Mouse (Mus musculus) left cerebral cortex, postnatal 25 days (tissue): ENCODE data around the gene Hirip3. TPM values are rescaled to one million over a fixed set of nuclear protein-coding genes. Genes with fewer than 3 reads are reported as not detected.

Experiments
- DNase-seq, 2 experiments: peaks; one replicate each; pipeline ENCODE4 v3.0.0; 2022; ENCODE audit warnings: low spot score in 2 of 2, mixed read lengths in 1 of 2
- intact Hi-C: fragments of 180-260 bp; cut with DNase I; formaldehyde crosslinking; loops from one replicate; pipeline ENCODE4 v1.15.1; 2025
- total RNA-seq, 2 experiments: library from RNA; stranded (reverse); gene quantifications; 2 replicates each; pipeline ENCODE4 v1.2.3; 2021

Hirip3 gene
- total RNA-seq, 2 experiments from 2014 or later = 25.5 to 35.0 TPM

DNA sequence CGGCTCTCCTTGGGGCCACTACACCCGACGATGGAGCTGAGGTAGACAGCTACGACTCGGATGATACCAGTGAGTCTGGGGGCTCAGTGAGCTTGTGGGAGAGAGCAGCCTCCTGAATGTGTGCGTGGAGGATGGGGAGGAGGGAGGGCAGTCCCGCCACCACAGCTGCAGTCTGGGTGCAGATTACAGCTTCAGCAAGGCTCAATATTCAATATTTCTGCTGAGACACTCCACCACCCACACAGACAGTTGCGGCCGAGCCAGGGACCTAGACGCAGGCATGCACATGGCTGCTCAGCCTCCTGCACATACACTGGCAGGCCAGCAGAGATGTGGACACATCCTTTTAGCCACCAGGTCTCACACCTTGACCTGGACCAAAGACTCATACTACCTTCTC, 13.0 kb upstream of the Hirip3 start:
- intact Hi-C loops = no loop called here
- peak; percentile 63 to 71 for DNase-seq

DNA sequence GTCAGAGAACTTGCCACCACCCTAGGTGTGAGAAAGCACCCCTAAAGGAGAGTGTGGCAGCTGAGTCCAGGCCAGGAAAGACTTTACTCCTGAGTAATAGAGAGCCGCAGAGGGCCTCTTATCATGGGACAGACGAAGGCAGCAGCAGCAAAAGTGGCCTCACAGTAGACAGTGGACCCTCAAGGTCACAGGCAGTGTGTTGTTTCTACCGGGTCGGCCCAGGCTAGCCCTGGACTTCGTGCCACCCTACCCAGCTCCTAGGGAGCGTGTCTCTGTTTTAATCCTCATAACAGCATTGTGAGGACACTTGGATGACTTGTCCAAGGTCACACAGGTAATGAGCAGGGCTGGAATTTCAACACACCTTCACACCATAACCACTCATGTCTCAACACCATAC, 11.6 kb upstream of the Hirip3 start:
- DNase-seq = no peak
- intact Hi-C loops = no loop called here

DNA sequence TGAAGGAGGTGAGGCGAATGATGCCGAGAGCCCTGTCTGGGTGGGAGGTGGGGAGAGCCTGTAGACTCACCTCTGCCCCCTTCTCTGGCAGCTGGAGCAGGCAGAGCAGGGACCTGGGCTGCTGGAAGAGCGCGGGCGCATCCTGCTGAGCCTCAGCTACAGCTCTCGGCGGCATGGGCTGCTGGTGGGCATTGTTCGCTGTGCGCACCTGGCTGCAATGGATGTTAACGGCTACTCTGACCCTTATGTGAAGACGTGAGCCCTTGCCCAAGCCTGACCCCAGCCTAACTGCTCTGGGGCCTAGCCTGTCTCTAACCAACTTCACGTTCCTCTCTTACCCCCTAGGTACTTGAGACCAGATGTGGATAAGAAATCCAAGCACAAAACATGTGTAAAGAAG, 10.6 kb upstream of the Hirip3 start:
- intact Hi-C loops = no loop called here
- no peak for DNase-seq

DNA sequence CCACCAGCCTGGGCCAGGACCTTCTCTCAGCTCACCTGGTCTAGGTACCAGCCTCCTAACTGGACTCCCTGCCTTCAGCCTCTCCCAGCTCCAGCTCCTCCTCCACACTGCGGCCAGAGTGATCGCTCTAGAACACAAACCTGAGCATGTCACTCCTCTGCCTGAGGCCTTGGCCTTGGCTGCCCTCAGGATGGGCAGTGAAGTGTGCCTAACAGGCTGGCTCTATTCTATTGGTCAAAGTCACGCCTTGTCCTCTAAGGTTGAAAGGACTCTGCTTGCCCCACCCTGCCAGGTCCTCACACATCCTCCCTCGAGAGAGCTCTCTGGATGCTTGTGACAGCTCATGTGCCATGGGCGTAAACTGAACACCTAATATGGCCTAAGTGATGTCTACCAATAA, 8.3 kb upstream of the Hirip3 start:
- DNase-seq = no peak
- intact Hi-C loops = no loop called here

DNA sequence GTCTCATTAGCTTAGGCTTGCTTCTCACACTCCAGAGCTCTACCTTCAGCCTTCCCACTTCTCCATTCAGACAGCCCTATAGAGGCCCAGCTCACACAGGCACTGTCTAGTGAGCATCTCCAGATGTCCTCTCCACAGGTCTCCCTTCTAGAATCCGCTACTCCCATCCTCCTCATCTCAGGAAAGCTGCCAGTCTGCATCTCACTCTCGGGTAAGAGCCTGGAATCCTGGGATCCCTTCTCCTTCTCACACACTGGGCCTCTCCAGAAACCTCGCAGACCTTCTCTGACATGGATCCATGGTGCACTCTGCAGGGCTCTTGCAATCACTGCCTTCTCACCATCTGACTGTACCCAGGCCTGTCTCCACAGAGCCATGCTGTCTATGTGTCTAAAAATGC, 6.1 kb upstream of the Hirip3 start:
- no peak for DNase-seq
- intact Hi-C loops = no loop called here

DNA sequence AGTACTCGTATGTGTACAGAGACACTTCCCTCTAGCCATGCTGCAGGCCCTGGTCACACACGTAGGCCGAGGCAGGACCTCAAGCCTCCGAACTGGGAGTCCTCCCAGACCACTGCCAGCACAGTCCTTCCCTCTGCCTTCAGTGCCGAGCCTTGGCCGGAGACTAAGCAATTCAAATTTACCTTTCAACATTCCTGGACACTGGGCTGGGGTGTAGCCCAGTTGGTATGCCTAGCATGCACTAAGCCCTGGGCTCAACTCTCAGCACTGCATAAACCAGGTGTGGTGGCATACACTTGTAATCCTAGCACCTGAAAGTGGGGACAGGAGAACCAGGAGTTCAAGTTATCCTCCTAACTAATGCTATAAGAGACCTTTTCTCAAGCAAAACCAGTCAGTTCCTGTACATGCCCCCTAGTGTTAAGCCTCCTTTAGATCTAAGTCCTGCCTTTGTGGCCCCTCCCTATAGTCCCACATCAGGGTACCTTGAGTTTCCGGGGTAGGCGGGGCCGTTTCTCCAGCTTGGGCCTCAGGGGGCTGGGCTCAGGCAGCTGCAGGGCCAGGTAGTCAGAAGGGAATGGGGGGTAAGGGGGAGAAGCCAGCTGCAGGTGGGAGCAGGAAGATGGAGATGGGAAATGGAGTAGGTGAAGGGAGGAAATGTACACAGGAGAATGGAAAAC, 4.9 kb upstream of the Hirip3 start:
- intact Hi-C loops = no loop called here
- no peak for DNase-seq

DNA sequence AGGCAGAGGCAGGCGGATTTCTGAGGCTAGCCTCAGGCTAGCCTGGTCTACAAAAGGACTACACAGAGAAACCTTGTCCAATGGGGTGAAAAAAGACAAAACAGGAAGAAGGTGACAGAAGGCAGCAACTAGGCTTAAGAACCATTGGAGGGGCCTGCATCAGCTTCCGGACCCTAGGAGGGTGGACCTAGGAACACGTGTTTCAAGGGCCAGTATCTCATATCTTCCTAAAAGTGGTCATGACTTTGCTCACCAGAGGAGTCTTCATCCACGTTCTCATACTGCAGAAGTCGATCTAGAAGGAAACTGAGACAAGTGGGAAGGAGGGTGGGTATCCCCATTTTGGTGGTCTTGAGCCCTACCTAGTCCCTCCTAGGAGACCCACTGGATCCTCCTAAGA, 785 bp upstream of the Hirip3 start:
- DNase-seq = no peak
- intact Hi-C loops = loop anchor here (2.0 kb wide), 1 partner anchor 36 kb away; no protein-coding TSS in a partner anchor

DNA sequence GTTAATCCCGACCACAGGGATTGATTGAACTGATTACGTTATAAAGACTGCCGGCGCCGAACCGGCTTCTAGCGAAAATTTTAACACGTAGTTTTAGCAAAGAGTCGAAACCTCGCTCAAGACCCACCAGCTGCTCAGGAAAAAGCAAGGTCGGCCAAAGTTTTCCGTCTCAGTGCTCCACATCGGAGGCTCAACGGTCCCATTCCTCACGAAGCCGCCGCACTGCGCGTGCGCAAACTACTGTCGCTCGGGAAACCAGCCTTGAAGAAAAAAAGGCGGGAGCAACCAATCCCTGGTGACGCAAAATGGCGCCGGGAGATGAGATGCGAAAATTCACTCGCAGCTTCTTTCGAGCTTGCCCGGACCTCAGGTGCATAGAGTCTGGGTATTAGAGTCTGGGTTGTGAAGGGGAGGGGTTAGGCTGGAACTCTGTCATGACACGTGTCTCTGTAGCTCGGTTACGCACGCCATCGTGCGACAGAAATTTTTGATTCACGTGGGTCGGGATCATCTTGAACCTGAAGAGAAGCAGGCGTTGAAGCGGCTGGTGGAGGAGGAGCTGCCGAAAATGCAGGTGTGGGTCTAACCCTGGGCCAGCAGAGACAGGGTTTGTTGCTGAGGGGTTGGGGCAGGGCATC, 494 bp downstream of the Hirip3 start, which contains the start of gene Ino80e:
Gene Ino80e (minus strand): TSS at position 231 of the 638 bp plus-strand sequence.
- intact Hi-C loops = loop anchor here (2.0 kb wide), 1 partner anchor 155 kb away; the partner anchor contains the start of genes Pagr1a and Pagr1b
- peak; percentile 94 to 97 for DNase-seq

DNA sequence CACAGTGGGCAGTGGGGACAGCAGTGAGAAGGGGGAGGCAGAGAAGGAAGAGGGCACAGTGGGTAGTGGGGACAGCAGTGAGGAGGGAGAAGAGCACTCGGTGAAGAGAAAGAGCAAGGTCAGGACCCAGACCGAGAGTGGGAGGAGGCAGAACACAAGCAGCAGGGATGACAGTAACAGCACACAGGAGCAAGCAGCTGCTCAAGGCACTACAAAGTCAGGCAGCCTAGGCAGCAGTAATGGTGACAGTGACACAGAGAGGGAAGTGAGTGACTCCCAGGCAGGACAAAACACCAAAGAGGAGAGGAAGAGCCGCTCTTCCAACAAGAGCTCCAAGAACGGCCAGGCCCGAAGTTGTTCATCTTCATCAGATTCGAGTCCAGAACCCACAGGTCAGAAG, 2.0 kb downstream of the Hirip3 start:
- intact Hi-C loops = loop anchor here (2.0 kb wide), 1 partner anchor 153 kb away; the partner anchor contains the start of genes Pagr1a and Pagr1b
- no peak for DNase-seq

DNA sequence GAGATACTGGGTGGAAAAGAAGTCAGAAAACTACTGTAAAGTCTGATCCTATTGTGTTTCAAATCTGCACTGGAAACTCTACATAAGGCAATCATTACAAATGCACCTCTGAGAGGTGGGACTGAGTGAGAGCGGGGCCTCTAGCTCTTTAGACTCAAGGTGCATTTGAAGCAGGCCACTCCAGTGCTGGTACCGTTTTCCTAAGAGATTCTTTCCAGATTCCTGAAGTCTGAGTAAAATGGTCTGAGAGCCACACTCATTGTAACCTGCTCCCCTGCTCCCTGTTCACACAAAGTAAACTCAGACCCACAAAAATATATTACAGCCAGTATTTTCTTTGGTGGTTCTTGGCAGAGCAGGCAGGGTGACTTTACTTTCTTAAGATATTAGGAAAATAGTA, 5.8 kb downstream of the Hirip3 start:
- DNase-seq = no peak
- intact Hi-C loops = no loop called here

DNA sequence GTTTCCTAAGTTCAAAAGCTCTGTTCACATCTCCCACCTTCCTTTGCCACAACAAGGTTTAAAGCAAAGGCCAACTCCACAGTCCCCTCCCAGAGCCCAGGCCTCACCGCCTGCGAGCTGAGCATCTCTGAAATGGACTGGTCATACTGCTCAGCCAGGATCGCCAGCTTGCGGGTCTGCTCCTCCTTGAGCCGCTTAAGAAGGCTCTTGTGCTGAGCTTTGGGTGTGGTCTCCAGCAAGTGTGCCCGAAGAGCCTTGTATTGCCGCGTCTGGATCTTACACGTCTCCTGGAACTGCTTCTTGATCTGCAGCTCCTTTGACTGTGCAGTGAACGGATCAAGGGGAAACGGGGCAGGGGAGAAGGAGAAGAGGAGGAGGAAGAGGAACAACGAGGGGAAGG, 6.2 kb downstream of the Hirip3 start:
- no peak for DNase-seq
- intact Hi-C loops = no loop called here

DNA sequence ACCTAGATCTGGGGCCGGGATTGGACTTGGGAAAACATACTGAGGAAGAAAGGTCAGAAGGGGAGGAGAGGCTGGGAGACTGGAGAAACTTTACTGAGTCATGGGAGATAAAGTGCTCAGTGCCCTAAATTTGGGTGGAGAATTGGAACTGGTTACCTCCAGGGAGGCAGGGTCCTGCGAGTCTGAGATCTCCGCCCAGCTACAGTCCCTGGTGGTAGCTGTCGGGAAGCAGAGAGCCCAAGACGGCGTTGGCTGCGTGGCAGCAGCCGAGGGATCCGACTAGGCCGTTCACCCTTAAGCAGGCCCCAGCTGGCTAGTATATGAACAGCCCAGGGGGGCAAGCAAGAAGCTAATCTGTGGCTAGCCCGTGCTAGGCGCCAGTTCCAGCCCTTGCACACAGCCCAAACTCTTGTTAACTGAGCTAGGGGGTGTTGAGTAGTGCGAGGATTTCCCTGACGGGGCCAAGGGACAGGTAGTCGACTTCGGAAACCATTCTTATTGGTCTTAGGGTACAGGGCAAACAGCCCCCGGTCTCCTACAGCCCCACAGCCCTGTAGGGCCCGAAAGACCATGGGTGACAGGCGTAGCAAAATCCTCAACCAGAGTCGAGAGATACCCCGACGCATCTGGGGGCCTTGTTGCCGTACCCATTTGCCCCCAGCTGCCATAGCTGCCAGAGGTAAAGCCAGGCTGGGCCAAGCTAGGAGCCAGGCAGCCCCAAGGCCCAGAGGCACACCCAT, 8.2 kb downstream of the Hirip3 start:
- intact Hi-C loops = no loop called here
- no peak for DNase-seq

DNA sequence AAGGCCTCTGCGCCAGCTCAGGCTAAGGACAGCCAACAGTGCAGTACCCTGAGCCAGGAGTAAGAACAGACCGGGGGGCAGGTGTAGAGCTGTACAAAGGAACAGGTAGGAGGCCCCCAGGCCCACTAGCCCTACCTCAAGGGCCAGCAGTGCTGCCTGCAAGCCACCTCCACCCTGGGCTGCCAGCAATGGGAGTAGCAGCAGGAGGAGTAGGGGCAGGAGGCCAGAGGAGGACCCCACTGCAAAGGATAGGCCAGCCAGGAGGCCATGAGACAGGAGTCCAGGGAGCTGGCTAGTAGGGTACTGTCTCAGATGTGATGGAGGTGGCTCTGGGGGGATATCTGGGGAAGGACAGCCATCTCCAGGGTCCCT, 8.7 kb downstream of the Hirip3 start:
- DNase-seq = no peak
- intact Hi-C loops = no loop called here

DNA sequence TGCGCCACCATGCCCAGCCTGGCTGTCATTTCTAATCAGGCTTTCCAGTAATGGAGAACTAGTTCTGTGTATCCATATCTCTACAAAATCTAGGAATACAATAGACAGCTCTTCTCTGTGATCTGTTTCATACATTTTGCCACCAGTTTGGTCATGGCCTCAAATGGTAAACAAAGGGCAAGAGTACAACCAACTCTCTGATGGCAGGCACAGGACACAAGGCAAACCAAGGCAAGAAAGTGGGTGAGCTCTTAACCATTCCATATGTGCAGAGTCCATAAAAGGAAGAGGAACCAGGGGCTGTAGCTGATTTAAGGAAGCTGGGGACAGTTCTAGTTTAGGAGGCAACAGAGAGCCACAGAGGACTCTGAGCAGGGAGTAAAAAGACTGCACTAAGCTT, 15.5 kb downstream of the Hirip3 start:
- no peak for DNase-seq
- intact Hi-C loops = no loop called here

DNA sequence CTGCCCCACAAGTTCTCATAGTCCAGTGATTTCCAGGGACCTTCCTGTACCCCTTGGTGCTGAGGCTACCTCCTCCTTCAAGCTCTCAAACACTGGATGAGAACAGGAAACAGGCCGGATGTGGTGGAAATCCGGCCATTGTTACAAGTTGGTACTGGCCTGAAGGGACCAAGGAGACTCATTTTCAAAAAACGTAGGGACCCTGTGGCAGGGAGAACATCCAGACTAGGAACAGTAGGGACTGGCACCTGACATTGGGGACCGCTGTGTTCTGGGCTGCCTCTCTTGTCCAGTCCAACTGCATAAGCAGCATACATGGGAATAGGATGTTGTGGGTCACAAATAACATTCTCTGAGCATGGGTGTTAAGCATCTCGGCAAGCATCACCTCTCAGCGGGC, 19.3 kb downstream of the Hirip3 start:
- no peak for DNase-seq
- intact Hi-C loops = loop anchor here (5.0 kb wide), 1 partner anchor 71 kb away; the partner anchor contains the start of gene Sez6l2

DNA sequence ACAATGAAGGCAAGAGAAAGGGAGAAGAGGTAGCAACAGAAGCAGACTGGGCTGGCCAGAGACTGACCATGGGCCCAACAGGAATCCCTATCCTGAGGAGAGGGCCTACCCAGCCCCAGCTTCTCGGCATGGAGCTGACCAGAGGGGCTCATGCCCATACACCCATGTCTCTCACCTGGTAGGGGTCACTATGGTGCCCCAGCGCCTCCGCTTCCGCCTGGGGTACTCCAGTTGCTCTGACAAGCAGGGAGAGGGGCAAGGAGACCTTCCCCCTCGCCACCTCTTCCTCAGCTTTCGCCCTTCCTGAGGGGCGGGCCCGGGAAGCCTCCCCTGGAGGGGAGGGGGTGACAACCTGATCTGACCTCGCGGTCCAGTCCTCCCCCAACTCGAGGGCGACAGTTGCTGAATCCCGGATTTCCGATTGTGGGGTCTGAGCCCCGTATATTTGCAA, 22.0 kb downstream of the Hirip3 start:
- no peak for DNase-seq
- intact Hi-C loops = loop anchor here (2.0 to 5.0 kb wide), 2 partner anchors 69 to 143 kb away; partner anchors contain the start of genes Maz and Sez6l2

DNA sequence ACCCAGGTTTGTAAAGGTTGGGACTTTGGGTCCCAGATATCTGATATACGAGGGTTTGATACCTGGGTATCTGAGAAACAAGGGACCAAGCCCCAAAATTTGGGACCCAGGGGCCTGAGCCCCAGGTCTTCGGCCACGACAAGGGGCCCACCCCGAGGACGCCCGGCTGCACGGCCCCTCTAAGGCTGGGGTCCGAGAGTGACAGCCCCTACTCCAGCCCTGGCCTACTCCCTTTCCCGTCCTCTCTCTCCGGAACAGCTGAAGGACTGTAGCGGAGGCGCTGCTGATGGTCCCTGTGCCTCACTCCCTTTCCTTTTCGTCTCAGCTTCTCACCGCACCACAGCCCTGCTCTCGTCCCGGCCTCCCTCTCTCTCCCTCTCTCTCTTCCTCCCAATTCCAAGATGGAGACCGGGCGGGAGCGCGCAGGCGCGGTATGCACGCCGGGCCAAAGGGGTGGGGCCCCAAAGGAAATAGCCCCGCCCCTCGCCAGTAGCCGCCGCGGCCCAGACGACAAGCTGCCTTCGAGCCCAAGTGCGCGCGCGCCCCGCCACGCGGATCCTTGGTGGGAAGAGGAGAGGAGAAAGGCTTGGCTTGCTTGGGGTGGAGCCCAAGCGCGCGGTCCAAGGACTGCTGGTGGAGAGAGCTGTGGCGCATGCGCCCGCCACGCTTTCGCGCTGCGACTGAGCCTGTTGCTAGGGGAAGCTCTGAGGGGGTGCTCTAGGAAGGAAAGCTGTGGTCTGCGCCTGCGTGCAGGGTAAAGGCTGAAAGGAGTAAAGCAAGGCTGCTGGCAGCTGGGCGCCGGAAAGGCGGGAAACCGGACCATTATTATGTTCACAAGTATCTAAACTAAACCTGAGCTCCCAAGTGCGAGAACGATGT, 22.8 kb downstream of the Hirip3 start, which contains the start of gene Taok2:
Gene Taok2 (minus strand): TSS at position 418 of the 879 bp plus-strand sequence.
- DNase-seq = peak; percentile 98 to 99
- intact Hi-C loops = loop anchor here (2.0 to 5.0 kb wide), 3 partner anchors 43 to 142 kb away; partner anchors contain the start of genes Kctd13, Maz and Sez6l2

DNA sequence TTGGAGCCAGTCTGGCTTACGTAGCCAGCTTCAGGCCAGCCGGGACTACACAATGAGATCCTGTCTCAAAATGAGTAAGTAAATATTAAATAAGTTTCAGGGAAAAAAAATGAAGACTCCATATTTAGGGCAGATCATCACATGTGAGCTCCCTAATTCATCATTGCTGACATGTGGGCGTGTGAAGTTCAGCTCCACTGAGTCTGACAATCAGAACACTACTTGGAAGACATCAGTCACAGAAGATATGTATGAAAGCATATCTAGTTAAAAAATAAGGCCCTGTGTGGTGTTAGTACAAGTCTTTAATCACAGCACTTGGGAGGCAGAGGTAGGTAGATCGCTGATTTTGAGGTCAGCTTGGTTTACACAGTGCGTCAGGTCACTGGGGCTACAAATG, 25.5 kb downstream of the Hirip3 start:
- intact Hi-C loops = loop anchor here (5.0 kb wide), 1 partner anchor 40 kb away; the partner anchor contains the start of gene Kctd13

DNA sequence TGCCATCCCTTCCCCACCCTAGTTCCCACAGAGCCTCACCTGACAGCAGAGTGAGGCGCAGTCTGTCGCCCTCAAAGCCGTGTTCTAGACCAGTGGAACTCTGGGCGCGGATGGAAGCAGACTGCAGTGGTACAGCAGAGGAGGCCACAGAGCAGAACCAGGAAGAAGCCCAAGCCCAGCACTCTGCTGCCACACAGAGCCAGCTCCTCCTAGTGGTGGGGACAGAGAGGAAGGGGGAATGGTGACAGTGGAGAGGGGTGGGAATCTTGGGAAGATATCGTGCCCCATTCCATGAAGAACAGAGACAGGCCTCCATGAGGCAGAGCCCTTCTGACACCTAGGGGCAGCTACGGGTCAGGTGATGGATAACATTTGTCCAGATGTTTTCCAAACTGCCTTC, 27.1 kb downstream of the Hirip3 start:
- no peak for DNase-seq
- intact Hi-C loops = loop anchor here (5.0 kb wide), 1 partner anchor 38 kb away; the partner anchor contains the start of gene Kctd13

More for the DNA sequence above, 25.5 kb downstream of the Hirip3 start:
- no peak for DNase-seq
